Mouse (Mus musculus) intestine, embryonic 14.5 days (tissue): ENCODE measurements around the gene Acod1. TPM values are rescaled to one million over a fixed set of nuclear protein-coding genes. Genes with fewer than 3 reads are reported as not detected.

Source experiments
- ATAC-seq: fragments of 200-750 bp; cut with Nextera tagmentation; replicated peaks from 2 replicates; pipeline ENCODE4 v1.8.0; 2017; ENCODE audit warnings: low read depth, moderate number of reproducible peaks, moderate TSS enrichment, moderate library complexity; ENCODE audit not compliant: low FRiP score, low TSS enrichment
- DNase-seq: peaks from one replicate; pipeline ENCODE4 v3.0.0-alpha.2; 2018; ENCODE audit warnings: low spot score
- H3K27ac ChIP-seq: fragments of 300-500 bp; sonication (generic); 2 replicates; pipeline ENCODE4 v1.5.1; 2014; ENCODE audit warnings: low read depth, mild to moderate bottlenecking, control low read depth
- H3K27me3 ChIP-seq: fragments of 300-500 bp; sonication (generic); replicated peaks from 2 replicates; pipeline ENCODE4 v1.6.1; 2014; ENCODE audit warnings: low read length, control low read depth; ENCODE audit not compliant: control insufficient read depth, insufficient read depth
- H3K36me3 ChIP-seq: fragments of 300-500 bp; sonication (generic); 2 replicates; pipeline ENCODE4 v1.6.1; 2014; ENCODE audit warnings: low read length, control low read depth; ENCODE audit not compliant: control insufficient read depth, insufficient read depth
- H3K4me1 ChIP-seq: fragments of 300-500 bp; sonication (generic); replicated peaks from 2 replicates; pipeline ENCODE4 v1.6.1; 2014; ENCODE audit warnings: low read length, control low read depth, mixed read lengths; ENCODE audit not compliant: control insufficient read depth, insufficient read depth
- H3K4me2 ChIP-seq: fragments of 300-500 bp; sonication (generic); 2 replicates; pipeline ENCODE4 v1.6.1; 2014; ENCODE audit warnings: low read length
- H3K4me3 ChIP-seq: fragments of 300-500 bp; sonication (generic); 2 replicates; pipeline ENCODE4 v1.5.1; 2014; ENCODE audit warnings: low read depth, low read length, control low read depth, mixed read lengths
- H3K9ac ChIP-seq: fragments of 300-500 bp; sonication (generic); 2 replicates; pipeline ENCODE4 v1.6.1; 2014; ENCODE audit warnings: mild to moderate bottlenecking, low read length
- H3K9me3 ChIP-seq: fragments of 300-500 bp; sonication (generic); 2 replicates; pipeline ENCODE4 v1.6.1; 2016; ENCODE audit warnings: low read length, control low read depth; ENCODE audit not compliant: control insufficient read depth
- WGBS: fragments of 180-500 bp; shearing (Covaris S2); extraction: QIAGEN DNeasy Blood & Tissue Kit; methylation state at CpG from one replicate; pipeline ENCODE4 v1.1.7; 2014; 5-methylcytosine and 5-hydroxymethylcytosine counted together
- polyA plus RNA-seq: library from polyadenylated mRNA; unstranded; fragments of >200 nt; fragmentation: Nextera tagmentation; extraction: Ambion mirVana; gene quantifications from 2 replicates; pipeline ENCODE4 v1.2.1, GENCODE M21; 2014

Acod1 gene
- polyA plus RNA-seq, 1 experiment from 2014 or later, result not detected

- Histone ChIP-seq H3K27me3 (no peaks in the 10 kb centered on the region), H3K9ac (no peak overlapping the region), H3K4me1 (peaks cover 6% of the 10 kb centered on the region), H3K9me3 (no peaks in the 10 kb centered on the region), H3K36me3 (no peaks in the 10 kb centered on the region), H3K4me2 (no peak overlapping the region), H3K4me3 (no peak overlapping the region), H3K27ac (no peak overlapping the region)
- DNase-seq, result no peak
- 57% methylated on average over 6 of the region's 6 CpGs for WGBS
- no peak for ATAC-seq
Measured at GRCm38 (mm10) chr14:103102246-103102645, 55.5 kb downstream of the Acod1 start.

- no peak overlapping the region for H3K27ac ChIP-seq
- H3K36me3 ChIP-seq, result no peaks in the 10 kb centered on the region
- H3K4me1 ChIP-seq, result peaks cover 3% of the 10 kb centered on the region; the same call in 1 of the 2 replicates
- ATAC-seq (no peak), DNase-seq (no peak)
- no peak overlapping the region for H3K9ac ChIP-seq
- H3K4me3 ChIP-seq, result no peak overlapping the region
- 52% methylated on average over 10 of the region's 10 CpGs for WGBS
- no peaks in the 10 kb centered on the region for H3K9me3 ChIP-seq
- no peaks in the 10 kb centered on the region for H3K27me3 ChIP-seq
- H3K4me2 ChIP-seq, result no peak overlapping the region
Measured at GRCm38 (mm10) chr14:103102731-103103335, 56.1 kb downstream of the Acod1 start.

Other genes with a start within 250 kb of the Acod1 start
- gene Kctd12, start 64.3 kb upstream of the Acod1 start, polyA plus RNA-seq, result 20.3 and 22.5 TPM in 2 replicates
- gene Cln5, start 23.2 kb downstream of the Acod1 start, polyA plus RNA-seq, result 30.9 and 34.4 TPM in 2 replicates
- gene Fbxl3, start 52.6 kb downstream of the Acod1 start, polyA plus RNA-seq, result 32.1 and 33.4 TPM in 2 replicates